Mouse (Mus musculus) kidney, embryonic 15.5 days (tissue): ENCODE measurements around the gene Ddit4. TPM values are rescaled to one million over a fixed set of nuclear protein-coding genes. Genes with fewer than 3 reads are reported as not detected.

Source experiments
- ATAC-seq: fragments of 200-750 bp; cut with Nextera tagmentation; replicated peaks from 2 replicates; pipeline ENCODE4 v1.8.0; 2017; ENCODE audit warnings: moderate TSS enrichment; ENCODE audit not compliant: low FRiP score
- H3K27ac ChIP-seq: fragments of 300-500 bp; sonication (generic); 2 replicates; pipeline ENCODE4 v1.5.1; 2015; ENCODE audit warnings: mild to moderate bottlenecking, inconsistent platforms
- H3K27me3 ChIP-seq: fragments of 300-500 bp; sonication (generic); 2 replicates; pipeline ENCODE4 v1.6.1; 2015; ENCODE audit warnings: inconsistent platforms
- H3K36me3 ChIP-seq: fragments of 300-500 bp; sonication (generic); 2 replicates; pipeline ENCODE4 v1.6.1; 2015; ENCODE audit warnings: inconsistent platforms
- H3K4me1 ChIP-seq: fragments of 300-500 bp; sonication (generic); 2 replicates; pipeline ENCODE4 v1.6.1; 2015; ENCODE audit warnings: inconsistent platforms
- H3K4me2 ChIP-seq: fragments of 300-500 bp; sonication (generic); 2 replicates; pipeline ENCODE4 v1.6.1; 2015; ENCODE audit warnings: moderate library complexity, mild to moderate bottlenecking, inconsistent platforms
- H3K4me3 ChIP-seq: fragments of 300-500 bp; sonication (generic); replicated peaks from 2 replicates; pipeline ENCODE4 v1.5.1; 2015; ENCODE audit warnings: mild to moderate bottlenecking, inconsistent platforms
- H3K9ac ChIP-seq: fragments of 300-500 bp; sonication (generic); 2 replicates; pipeline ENCODE4 v1.6.1; 2015; ENCODE audit warnings: mild to moderate bottlenecking, inconsistent platforms
- H3K9me3 ChIP-seq: fragments of 300-500 bp; sonication (generic); replicated peaks from 2 replicates; pipeline ENCODE4 v1.6.1; 2016; ENCODE audit warnings: inconsistent platforms
- WGBS: fragments of 180-500 bp; shearing (Covaris S2); methylation state at CpG from one replicate; pipeline ENCODE4 v1.1.7; 2015; ENCODE audit warnings: mixed read lengths; 5-methylcytosine and 5-hydroxymethylcytosine counted together
- polyA plus RNA-seq: library from polyadenylated mRNA; unstranded; fragments of >200 nt; fragmentation: Nextera tagmentation; extraction: Ambion mirVana; gene quantifications from 2 replicates; pipeline ENCODE4 v1.2.1, GENCODE M21; 2015

Gene Ddit4
- polyA plus RNA-seq, 1 experiment from 2014 or later: 36.3 TPM

GRCm38 (mm10) chr10:59980815-59981244, 29.2 kb upstream of the Ddit4 start:
- H3K27ac ChIP-seq: peak overlapping the region; percentile 18; the same call in 1 of the 2 replicates
- WGBS: 85% methylated on average over 6 of the region's 6 CpGs

DNA sequence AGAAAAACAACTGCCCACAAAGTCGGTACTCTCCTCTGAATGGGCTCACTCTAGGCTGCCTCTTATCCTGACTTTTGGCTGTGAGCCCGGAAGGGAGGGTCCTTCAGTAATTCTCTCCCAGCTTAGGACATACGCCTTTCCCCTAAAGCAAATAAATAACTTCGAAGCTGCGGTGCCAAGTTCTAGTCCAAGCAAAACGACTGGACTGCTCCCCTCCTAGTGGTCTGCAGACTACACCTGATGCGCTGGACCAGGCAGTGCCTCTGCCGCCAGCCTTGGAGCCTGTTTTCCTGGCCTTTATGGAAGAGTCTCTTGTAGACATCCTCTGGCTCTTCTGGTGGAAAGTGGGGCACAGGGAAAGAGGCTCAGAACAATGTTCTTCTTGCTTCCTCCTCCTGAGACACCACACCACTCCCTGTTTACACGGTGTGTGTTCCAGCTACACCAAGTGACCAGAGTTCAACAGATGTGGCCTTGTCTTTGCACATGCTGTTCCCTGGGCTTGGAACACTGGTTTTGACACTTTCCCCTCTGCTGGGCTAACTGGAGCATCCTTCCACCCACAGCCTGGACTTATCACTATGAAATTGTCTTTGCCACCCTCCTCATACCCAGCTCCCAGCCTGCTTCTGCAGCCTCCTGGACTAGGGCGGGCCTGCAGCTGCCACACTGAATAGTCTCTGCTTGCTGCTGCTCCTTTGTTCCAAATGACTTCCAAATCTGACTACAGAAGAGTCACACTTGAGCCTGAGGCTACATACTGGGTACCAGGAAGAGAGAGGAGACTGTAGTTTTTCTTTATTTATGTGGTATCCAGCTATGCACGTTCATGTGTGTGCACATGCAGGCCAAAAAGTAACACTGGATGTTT, 27.5 kb upstream of the Ddit4 start:
- 31% methylated on average over 11 of the region's 11 CpGs for WGBS
- H3K27ac ChIP-seq: peak overlapping the region; percentile 72
- H3K4me1 ChIP-seq: peaks cover 48% of the 10 kb centered on the region
- H3K4me2 ChIP-seq: no peak overlapping the region
- H3K9me3 ChIP-seq: no peaks in the 10 kb centered on the region
- no peak overlapping the region for H3K9ac ChIP-seq
- H3K4me3 ChIP-seq: no peak overlapping the region
- no peaks in the 10 kb centered on the region for H3K27me3 ChIP-seq
- H3K36me3 ChIP-seq: no peaks in the 10 kb centered on the region
- ATAC-seq: peak; percentile 45

More at GRCm38 (mm10) chr10:59980815-59981244, 29.2 kb upstream of the Ddit4 start:
- Histone ChIP-seq H3K27me3 (no peaks in the 10 kb centered on the region), H3K4me3 (no peak overlapping the region), H3K36me3 (peaks cover 8% of the 10 kb centered on the region), H3K9ac (no peak overlapping the region), H3K4me2 (no peak overlapping the region), H3K9me3 (no peaks in the 10 kb centered on the region), H3K4me1 (peaks cover 35% of the 10 kb centered on the region)
- no peak for ATAC-seq

DNA sequence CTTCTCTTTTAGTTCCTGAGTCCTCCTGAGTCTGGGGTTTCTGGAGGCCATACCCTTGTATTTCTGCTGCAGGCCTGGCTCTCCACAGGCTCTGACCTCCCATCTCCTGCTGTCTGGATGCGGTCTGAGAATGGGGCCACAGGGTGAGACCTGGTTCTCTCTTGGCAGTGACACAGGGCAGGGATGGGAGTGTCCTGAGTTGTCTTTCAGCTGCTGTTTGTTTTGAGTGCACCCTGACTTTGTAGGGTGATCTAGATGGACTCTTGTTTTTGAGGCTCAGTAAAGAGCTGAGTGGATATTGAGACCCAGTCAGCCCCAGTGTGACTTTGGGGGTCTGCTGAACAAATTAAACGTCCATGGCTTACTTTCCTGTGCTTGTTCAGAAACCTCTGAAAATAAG, 26.8 kb upstream of the Ddit4 start:
- Histone ChIP-seq H3K36me3 (no peaks in the 10 kb centered on the region), H3K4me1 (peaks cover 55% of the 10 kb centered on the region), H3K27ac (peak overlapping the region; percentile 72), H3K4me2 (no peak overlapping the region), H3K9ac (no peak overlapping the region), H3K27me3 (no peaks in the 10 kb centered on the region), H3K4me3 (no peak overlapping the region), H3K9me3 (no peaks in the 10 kb centered on the region)
- no peak for ATAC-seq
- WGBS: 44% methylated on average over 2 of the region's 2 CpGs

- H3K9me3 ChIP-seq: no peaks in the 10 kb centered on the region
- H3K4me2 ChIP-seq: no peak overlapping the region
- peak overlapping the region; percentile 72; the same call in 1 of the 2 replicates for H3K27ac ChIP-seq
- 83% methylated on average over 5 of the region's 5 CpGs for WGBS
- H3K27me3 ChIP-seq: no peaks in the 10 kb centered on the region
- H3K36me3 ChIP-seq: no peaks in the 10 kb centered on the region
- H3K9ac ChIP-seq: no peak overlapping the region
- H3K4me1 ChIP-seq: peaks cover 60% of the 10 kb centered on the region
- no peak overlapping the region for H3K4me3 ChIP-seq
- ATAC-seq: no peak
These were observed 26.2 kb upstream of the Ddit4 start for GRCm38 (mm10) chr10:59977715-59978343.

DNA sequence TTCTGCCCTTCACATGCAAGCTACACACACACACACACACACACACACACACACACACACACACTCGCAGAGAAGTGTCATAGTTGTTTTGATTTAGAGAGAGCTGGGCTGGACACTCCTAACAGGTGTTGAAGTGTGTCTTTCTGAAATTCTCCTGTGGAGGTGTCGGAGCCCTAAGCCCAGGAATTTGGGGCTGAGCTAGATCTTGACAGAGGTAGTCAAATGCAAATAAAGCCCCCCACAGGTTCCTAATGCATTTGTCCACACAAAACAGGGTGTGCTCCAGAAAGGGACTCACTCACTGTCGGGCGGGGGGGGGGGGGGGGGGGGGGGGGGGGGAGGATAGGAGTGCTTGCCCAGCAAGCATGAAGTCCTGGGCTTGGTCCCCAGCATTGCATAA, 25.5 kb upstream of the Ddit4 start:
- H3K36me3 ChIP-seq: no peaks in the 10 kb centered on the region
- ATAC-seq: no peak
- no peak overlapping the region for H3K27ac ChIP-seq
- no peak overlapping the region for H3K4me2 ChIP-seq
- no peak overlapping the region for H3K4me3 ChIP-seq
- peaks cover 65% of the 10 kb centered on the region for H3K4me1 ChIP-seq
- 47% methylated on average over 2 of the region's 4 CpGs for WGBS
- no peaks in the 10 kb centered on the region for H3K27me3 ChIP-seq
- H3K9ac ChIP-seq: no peak overlapping the region
- H3K9me3 ChIP-seq: no peaks in the 10 kb centered on the region

DNA sequence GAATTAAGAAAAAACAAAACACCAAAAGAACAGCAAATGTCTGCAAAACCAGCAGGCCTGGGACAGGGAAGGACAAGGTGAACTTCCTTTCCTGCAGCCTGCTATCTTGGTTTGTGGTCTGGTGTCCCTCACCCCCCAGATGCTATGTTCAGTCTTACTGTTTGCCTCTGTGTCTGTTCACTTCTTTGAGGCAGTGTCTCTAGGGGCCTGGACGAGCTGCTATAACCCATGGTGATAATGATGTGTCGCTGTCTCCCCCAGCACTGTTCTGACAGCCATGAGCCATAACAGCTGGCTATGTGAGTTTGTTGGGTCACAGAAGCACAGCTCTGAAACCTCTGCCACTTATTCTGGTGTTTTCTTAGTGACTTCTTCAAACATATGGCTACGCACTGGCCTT, 23.2 kb upstream of the Ddit4 start:
- Histone ChIP-seq H3K4me3 (no peak overlapping the region), H3K27me3 (no peaks in the 10 kb centered on the region), H3K4me2 (peak overlapping the region; percentile 17; the same call in 1 of the 2 replicates), H3K36me3 (no peaks in the 10 kb centered on the region), H3K9ac (0 out of 2 replicates have a peak overlapping the region, but pooled peaks have one; percentile 5), H3K4me1 (peaks cover 68% of the 10 kb centered on the region), H3K27ac (peak overlapping the region; percentile 90), H3K9me3 (no peaks in the 10 kb centered on the region)
- WGBS: 48% methylated on average over 3 of the region's 3 CpGs
- peak; percentile 41; the same call in 1 of the 2 replicates for ATAC-seq

DNA sequence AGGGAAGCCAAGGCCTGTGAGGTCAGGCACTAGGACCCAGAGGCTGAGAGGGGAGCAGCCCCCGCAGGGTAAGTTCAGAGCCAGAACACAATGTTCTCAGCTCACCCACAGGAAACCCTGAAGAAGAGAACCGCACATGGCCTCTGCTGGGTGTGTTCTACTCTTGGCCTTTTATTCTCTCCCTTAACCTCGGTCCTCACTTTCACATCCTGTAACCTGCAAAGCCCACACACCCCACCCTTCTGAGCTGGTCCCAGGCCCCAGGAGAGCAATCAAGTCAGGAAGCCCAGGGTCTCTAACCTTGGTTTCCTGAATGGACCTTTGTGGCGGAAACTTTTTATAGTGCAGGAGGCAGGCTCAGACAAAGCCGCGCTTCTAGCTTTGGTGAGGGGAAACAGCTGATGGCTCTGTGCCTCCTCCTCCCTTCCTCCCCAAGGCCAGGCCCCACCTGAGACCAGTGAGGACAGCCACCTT, 22.6 kb upstream of the Ddit4 start:
- peaks cover 66% of the 10 kb centered on the region for H3K4me1 ChIP-seq
- WGBS: 7% methylated on average over 6 of the region's 6 CpGs
- H3K9ac ChIP-seq: 0 out of 2 replicates have a peak overlapping the region, but pooled peaks have one; percentile 5
- H3K9me3 ChIP-seq: no peaks in the 10 kb centered on the region
- H3K27me3 ChIP-seq: no peaks in the 10 kb centered on the region
- H3K4me2 ChIP-seq: peak overlapping the region; percentile 17; the same call in 1 of the 2 replicates
- peak overlapping the region; percentile 90 for H3K27ac ChIP-seq
- H3K4me3 ChIP-seq: no peak overlapping the region
- H3K36me3 ChIP-seq: no peaks in the 10 kb centered on the region
- ATAC-seq: peak; percentile 50

DNA sequence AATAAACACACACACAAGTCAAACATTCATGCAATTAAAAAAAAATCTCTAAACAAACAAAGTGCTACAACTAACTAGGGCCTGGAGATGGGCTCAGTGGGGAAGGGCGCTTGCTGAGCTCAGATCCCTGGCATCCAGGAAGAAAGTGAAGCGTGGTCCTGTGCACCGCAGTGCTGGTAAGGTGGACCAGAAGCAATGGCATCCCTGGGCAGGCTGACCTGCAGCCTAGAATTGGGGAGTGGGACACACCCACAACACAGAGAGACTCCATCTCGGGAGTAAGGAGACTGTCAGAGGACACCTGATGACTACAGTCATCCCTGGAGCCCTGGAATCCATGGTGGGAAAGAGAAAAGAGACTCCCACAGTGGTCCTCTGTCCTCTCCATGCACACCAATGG, 21.8 kb upstream of the Ddit4 start:
- Histone ChIP-seq H3K4me3 (no peak overlapping the region), H3K27me3 (no peaks in the 10 kb centered on the region), H3K36me3 (no peaks in the 10 kb centered on the region), H3K9ac (no peak overlapping the region), H3K27ac (peak overlapping the region; percentile 90), H3K4me2 (no peak overlapping the region), H3K9me3 (no peaks in the 10 kb centered on the region), H3K4me1 (peaks cover 58% of the 10 kb centered on the region)
- ATAC-seq: no peak
- WGBS: 90% methylated on average over 4 of the region's 4 CpGs

DNA sequence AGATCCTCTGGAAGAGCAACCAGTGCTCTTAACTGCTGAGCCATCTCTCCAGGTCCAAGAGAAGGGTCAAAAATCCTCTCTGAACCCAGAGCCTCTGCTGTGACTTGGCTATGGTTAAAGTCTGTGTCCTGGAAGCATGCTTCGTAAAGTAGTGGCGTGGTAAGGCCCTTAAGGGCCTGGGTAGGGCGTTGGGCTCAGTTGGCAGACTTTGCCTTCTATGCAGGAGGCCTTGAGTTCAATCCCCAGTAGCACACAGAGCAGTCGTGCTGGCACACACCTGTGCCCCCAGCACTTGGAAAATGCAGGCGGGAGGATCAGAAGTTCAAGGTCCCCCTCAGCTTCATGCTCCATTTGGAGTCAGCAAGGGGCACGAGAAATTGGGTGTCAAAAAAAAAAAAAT, 21.4 kb upstream of the Ddit4 start:
- Histone ChIP-seq H3K9me3 (no peaks in the 10 kb centered on the region), H3K4me3 (no peak overlapping the region), H3K4me2 (no peak overlapping the region), H3K4me1 (peaks cover 54% of the 10 kb centered on the region), H3K27me3 (no peaks in the 10 kb centered on the region), H3K27ac (peak overlapping the region; percentile 34; the same call in 1 of the 2 replicates), H3K9ac (no peak overlapping the region), H3K36me3 (no peaks in the 10 kb centered on the region)
- 83% methylated on average over 6 of the region's 6 CpGs for WGBS
- ATAC-seq: no peak

GRCm38 (mm10) chr10:59972534-59972933, 20.9 kb upstream of the Ddit4 start:
- Histone ChIP-seq H3K27me3 (no peaks in the 10 kb centered on the region), H3K4me1 (peaks cover 50% of the 10 kb centered on the region), H3K4me2 (no peak overlapping the region), H3K9ac (no peak overlapping the region), H3K36me3 (no peaks in the 10 kb centered on the region), H3K9me3 (no peaks in the 10 kb centered on the region), H3K4me3 (no peak overlapping the region), H3K27ac (peak overlapping the region; percentile 34; the same call in 1 of the 2 replicates)
- WGBS: 71% methylated on average over 2 of the region's 2 CpGs
- no peak for ATAC-seq

GRCm38 (mm10) chr10:59971813-59972212, 20.2 kb upstream of the Ddit4 start:
- Histone ChIP-seq H3K27ac (no peak overlapping the region), H3K4me3 (no peak overlapping the region), H3K4me1 (peaks cover 49% of the 10 kb centered on the region), H3K4me2 (no peak overlapping the region), H3K36me3 (no peaks in the 10 kb centered on the region), H3K9ac (no peak overlapping the region), H3K9me3 (no peaks in the 10 kb centered on the region), H3K27me3 (no peaks in the 10 kb centered on the region)
- 91% methylated on average over 8 of the region's 8 CpGs for WGBS
- ATAC-seq: no peak

DNA sequence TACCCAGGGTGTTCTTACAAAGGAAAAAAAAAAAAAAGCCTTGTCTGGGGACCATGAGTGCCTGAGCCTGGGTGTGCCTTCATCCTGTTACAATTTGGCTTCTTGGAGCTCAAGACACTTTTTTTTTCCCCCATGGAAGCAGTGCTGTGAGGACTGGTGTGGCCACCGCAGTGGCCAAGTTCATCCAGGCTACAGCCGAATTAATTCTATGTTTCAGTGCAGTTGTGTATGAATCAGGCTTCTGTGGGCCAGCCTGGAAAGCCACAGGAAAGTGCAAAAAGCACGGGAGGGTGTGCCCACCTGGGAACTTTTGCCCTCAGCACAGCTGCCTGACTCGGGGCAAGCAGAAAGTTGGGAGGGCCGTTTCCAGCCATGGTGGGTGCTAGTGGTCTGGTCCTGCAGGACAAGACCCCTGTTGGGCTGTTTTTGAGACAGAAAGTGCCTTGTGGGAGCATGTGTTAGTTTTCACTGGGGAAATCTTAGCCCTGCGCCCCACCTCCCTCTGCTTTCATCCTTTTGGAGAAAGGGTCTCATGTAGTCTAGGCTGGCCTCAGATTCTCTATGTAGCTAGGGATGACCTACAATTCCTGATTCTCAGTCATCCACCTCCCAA, 18.9 kb upstream of the Ddit4 start:
- 29% methylated on average over 6 of the region's 6 CpGs for WGBS
- no peaks in the 10 kb centered on the region for H3K27me3 ChIP-seq
- peak overlapping the region; percentile 79 for H3K4me2 ChIP-seq
- no peaks in the 10 kb centered on the region for H3K36me3 ChIP-seq
- H3K27ac ChIP-seq: peak overlapping the region; percentile 81
- no peaks in the 10 kb centered on the region for H3K9me3 ChIP-seq
- peak overlapping the region; percentile 54 for H3K4me3 ChIP-seq
- H3K9ac ChIP-seq: peak overlapping the region; percentile 67
- no peak for ATAC-seq
- peaks cover 55% of the 10 kb centered on the region for H3K4me1 ChIP-seq
